Mouse (Mus musculus) spleen, adult 18-20 months (tissue): ENCODE results near the gene Vps39.
A peak's percentile ranks its signal among the peaks of the same experiment; 100 is the strongest.

ENCODE experiments used
- DNase-seq, 2 experiments: peaks; one replicate each; pipeline ENCODE4 v3.0.0; 2022; ENCODE audit warnings: mixed read lengths in 2 of 2

Vps39 gene

DNA sequence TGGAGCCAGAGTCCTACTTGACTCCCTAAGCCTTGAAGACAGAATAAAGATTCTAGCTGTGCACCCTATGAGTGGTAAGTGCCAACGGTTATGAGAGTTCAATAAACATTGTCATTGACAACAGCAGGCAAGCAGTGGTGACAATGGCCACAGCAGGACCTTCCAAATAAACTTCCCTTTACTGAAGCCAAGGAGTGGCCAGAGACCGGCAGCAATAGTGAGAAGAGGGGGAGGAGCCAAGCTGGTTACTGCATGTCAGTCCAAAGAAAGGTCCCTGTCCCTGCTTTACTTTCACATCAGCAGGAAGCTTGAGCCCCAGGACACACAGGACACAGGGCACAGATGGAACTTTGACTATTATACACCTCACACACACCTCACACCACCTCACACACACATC, 56.8 kb downstream of the Vps39 start:
- no peak for DNase-seq

DNA sequence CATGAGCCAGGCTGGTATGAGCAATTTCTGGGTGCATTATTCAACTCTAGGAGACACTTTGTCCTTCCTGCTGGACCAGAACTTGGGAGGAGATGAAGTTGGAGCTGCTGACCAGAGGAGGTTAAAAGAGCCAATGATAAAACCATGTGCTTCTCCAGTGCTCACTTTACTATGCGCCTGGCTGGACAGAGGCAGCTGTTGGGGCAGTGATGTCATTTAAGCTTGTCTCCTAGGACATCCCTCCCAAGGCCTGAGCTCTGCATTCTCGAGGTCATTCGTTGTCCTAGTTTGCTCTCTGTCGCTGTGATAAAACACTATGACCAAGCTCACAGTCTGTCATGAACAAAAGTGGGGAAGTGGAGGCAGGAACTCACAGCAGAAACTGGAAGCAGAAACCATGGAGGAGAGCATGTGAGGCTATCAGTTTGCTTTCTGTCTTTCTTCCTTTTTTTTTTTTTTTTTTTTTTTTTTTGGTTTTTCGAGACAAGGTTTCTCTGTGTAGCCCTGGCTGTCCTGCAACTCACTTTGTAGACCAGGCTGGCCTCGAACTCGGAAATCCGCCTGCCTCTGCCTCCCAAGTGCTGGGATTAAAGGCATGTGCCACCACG, 61.4 kb downstream of the Vps39 start:
- no peak for DNase-seq

DNA sequence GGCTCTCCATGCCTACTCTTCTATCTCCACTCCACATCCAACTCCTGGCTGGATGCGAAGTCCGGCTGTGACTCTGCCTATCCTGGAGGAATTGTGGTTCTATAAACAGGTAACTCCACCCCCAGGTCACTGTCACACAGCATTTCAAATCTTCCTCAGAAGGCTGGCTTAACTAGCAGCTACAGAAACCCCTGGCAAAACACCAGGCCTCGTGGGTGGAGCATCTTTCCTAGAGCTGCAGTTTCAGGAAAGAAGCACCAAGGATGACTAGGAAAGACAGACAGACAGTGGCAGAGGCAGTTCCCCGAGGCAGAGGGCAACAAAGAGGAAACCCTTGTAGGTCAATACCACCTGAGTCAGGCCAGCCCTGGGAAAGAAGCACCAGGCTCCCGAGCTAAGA, 63.9 kb downstream of the Vps39 start, which contains the start of gene Pla2g4d:
Pla2g4d (minus strand) TSS at position 203 of the 400 bp plus-strand sequence.
- no peak for DNase-seq

DNA sequence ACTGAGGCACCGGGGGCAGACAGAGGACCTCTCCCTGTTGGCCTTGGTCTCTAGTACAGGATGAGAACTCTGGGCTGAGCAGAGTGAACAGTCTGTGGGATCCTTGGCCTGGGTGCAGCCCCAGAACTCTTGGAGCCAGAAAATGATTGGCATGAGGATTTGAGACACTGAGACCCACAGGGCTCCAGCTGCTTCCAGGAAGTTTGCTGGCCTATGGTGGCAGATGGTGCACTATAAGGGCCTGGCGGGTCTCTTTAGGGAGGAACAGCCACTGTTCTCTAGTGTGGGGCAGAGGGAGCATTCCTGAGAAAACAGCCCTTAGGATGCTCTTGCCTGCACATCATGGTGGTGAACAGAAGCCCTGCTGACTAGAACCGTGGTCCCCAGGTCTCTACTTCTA, 64.5 kb downstream of the Vps39 start:
- DNase-seq, result no peak

DNA sequence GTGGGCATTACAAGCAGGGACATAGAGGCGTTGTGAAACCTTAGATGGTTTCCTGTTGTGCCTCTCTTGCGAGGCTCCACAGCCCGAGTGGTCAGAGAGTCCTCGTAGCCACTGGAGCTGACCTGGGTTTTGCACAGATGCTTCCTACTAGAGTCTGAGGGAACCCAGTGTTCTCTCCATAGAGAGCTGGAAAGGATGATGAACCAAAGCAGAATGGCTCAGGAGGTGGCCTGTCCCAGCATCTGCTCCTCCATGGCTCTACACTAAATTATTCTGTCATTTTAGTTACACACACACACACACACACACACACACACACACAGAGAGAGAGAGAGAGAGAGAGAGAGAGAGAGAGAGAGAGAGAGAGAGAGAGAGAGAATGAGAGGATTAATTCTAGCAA, 67.3 kb downstream of the Vps39 start:
- DNase-seq, result no peak

DNA sequence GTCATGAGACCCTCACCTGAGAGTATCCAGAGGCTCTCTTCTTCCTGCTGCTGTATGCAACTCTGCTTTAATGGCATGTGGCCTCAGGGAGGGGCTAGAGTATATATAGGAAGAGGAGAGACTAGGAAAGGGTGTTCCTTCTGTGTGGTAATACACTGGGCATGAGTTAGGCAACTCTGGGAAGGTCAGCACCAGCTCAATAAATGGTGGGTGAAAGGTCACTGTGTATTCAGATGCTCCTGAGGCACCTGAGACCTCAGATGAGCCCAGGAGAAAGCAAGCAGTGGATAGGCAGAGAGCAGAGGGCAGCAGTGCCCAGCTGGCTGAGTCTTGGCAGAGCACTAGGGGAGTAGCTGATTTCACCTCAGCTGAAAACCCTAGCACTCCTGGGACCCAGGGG, 68.2 kb downstream of the Vps39 start:
- DNase-seq, result no peak

DNA sequence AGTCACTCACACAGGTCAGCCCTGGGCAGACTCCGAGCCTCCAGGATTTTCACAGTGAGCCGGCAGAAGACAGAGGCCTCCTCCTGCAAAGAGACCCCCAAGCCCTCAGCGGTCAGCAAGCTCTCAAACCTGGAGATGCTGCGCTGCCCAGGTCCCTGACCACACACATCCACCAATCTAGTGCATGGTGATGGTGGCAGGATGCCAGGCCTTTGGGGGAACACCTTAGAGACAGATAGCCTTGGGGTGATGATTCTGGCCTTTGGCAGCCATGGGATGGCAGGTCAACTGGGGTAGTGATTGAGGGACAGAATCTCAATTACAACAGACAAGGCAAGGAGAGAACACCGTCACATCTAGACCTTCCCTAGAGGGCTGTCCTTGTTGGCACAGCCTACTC, 68.8 kb downstream of the Vps39 start:
- no peak for DNase-seq

DNA sequence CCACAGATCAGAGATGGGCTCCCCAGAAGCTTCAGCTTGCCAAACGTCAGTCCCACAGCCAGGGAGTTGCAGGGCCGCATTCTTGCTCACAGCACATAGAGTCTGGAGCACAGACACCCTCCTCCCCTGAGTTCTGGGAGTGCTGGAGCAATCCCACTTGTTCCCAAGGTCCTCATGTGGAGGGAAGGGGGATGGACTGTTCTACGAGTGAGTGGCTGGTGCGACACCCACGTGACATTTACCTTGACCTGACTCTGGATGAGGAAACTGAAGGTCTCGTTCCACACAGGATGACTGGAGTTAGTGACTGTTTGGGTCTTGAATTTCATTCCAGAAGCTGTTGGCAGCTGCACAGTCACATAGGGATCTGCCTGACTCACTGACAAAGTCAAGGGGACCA, 69.4 kb downstream of the Vps39 start:
- no peak for DNase-seq

DNA sequence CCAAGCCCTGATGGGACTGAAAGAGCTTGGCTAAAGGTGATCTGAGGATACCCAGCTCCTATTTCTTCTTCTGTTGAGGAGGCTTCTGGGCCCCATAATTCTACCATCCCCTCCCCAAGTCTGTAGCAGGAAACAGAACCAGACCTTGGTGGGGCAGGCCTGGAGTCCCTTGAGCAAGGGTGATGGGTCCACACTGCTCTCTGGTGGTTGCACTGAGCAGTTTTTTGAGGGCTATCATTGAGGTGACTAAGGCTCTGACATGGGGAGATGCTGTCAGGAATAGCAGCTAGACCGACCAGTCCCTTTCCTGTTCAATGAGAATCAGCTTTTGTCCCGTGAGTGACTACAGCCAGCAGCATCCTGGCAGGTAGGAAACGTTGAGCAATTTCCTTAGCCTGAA, 71.7 kb downstream of the Vps39 start:
- no peak for DNase-seq

DNA sequence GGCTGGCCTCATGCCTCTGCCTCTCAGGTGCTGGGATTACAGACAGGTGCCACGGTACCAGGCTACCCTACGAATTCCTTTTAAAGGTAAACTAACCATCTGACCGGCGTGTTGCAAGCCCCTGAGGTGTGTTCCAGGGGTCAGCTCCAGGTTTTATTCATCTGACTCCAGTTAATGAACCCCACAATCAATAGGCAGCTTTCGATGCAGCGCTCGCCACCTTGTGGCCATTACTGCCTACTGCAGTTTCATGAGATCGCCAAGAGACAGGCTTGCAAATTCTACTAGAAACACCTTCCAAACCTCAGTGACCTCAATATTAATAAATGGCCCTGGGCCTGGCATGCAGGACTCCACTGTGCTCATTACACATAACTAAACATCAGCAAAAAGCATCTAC, 73.0 kb downstream of the Vps39 start:
- DNase-seq, result peak in 1 of 2 experiments; percentile 59

DNA sequence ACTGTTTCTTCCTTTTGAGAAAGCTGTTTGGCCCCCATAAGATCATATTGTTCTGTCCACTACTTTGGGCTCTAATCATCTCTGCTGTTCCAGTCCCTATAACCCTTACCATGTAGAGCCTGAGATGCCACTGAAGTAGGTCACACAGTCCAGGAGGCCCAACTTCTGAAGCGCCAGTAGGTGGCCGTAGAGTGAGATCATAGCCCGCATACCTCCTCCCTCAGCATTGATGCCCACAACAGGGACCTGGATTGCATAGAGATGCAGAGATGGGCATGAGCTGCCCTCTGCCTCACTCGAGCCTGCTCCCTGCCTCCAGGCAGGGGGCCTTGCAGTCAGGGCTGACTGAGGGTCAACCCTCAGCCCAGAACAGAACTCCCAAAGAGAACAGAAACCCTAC, 76.0 kb downstream of the Vps39 start:
- DNase-seq, result no peak

DNA sequence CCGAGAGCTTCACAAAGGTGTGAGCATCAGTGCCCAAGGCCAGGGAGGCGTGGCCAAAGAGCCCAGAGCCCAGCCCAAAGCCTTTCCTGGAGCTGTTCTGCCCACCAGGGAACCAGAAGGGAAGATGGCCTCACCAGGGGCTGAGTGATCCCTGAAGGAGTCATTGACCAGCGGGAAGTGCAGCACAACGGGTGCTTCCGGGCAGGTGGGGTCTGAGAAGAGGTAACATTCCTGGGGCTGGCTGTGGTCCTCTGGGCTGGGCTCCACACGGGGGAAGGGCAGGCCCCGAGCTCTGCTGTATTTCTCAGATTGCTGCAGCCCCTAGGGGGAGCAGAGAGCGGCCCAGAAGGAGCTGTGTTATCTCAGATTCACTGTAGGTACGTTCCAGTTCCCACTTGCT, 84.3 kb downstream of the Vps39 start:
- peak in 1 of 2 experiments; percentile 14 for DNase-seq
